Mouse (Mus musculus) brain, embryonic 14.5 days (tissue): Measurements from ENCODE around the gene Glyctk.

ENCODE experiments used
- CTCF ChIP-seq: fragments of 200-500 bp; IDR thresholded peaks from 2 replicates; pipeline ENCODE4 v1.5.1; 2012; ENCODE audit warnings: inconsistent platforms, mild to moderate bottlenecking, moderate library complexity, borderline replicate concordance; ENCODE audit not compliant: insufficient read depth, insufficient read length; ENCODE audit errors: extremely low read depth
- POLR2A ChIP-seq: fragments of 200-500 bp; IDR thresholded peaks from 2 replicates; pipeline ENCODE4 v1.6.1; 2012; ENCODE audit warnings: mild to moderate bottlenecking, inconsistent platforms, borderline replicate concordance; ENCODE audit not compliant: poor library complexity, insufficient read depth, insufficient read length, severe bottlenecking; ENCODE audit errors: extremely low read depth

DNA sequence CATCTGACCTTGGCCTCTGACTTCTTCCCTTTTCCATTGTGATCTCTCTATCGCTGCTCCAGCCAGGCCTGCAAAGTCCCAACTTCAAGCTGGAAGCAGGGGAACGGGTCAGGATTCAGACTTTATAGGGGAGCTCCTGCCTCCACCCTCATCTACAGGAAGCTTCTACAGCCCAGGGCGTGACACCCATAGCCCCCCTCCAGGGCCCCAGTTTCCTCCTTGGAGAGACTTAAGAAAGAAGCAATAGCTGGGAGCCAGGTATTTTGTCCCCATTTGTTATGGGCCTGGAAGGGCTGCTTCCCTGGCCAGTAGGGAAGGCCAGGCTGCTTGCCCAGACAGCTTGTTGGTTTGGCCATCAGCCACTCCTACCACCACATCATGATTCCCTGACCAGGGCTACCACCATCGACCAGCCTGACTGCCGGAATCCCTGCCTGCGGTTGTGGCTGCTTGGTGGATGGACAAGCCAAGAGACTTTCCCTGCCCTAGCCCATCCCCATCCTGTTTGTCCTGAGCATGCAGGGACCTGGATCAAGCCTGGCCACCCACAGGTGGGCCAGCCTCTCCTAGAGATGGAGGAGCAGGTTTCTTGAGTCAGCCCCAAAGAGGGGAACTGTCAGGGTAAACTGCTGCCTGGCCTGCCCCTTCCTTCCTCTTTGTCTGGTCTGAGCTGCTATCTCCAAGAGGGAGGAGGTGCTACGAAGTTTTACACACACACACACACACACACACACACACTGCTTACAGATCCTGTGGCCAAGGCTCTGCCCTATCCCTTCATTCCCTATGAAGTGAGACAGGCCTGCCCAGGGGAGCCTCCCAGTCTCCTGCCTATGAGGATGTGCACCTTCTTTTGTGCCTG, 46.3 kb upstream of the Glyctk start:
- TF ChIP-seq CTCF (no peak), POLR2A (no peak)
